Mouse (Mus musculus): Measurements from ENCODE around the gene Ankfn1.

Gene Ankfn1

DNA sequence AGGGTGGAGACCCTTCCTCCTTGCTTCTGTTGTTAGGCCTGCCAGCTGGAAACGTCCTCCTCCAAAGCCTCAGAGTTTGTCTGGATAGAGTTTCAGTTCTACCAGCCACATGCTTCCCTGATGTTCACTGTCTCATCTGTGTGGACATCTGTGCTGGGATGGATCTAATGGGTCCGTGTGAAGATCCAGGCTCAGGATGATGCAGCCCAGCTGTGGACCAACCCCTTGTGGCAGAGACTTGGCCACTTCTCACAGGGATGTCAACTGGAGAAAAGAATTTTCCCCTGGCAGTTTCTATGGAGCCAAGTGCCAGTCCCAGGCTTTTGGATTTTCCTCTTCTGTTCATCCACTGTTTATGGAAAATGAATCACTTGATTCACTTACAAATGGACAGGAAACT, 100.5 kb downstream of the Ankfn1 start:
- DNase-seq (ENCODE audit: low spot score in 2 of 2), result no peak

DNA sequence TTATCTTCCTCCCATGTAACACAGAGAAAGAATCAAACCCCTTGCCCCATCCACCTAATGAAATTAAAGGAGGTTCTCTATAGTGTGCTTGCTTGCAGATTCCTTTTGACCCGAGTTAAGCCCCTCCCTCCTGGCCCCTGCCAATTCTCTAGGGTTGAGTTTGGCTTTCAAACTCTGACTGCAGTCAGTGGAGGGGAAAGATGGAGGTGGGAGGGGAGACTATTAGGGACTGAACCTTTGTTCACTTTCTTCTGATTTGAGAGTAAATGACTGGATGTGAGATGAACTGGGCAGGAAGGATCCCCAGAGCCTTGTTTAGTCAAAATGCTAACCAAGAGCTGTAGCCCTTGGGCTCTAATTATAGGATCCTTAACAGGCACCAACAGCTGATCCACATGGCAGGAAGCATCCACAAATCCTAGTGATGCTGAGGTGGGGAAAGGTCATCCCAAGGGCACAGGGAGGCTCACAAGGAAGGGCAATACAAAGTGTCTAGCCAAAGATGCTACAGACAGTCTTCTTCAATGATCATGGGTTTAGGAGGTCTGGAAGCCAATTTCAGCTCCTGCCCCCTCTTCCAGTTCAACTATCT, 103.4 kb downstream of the Ankfn1 start:
- DNase-seq (ENCODE audit: low spot score in 2 of 2), result no peak

DNA sequence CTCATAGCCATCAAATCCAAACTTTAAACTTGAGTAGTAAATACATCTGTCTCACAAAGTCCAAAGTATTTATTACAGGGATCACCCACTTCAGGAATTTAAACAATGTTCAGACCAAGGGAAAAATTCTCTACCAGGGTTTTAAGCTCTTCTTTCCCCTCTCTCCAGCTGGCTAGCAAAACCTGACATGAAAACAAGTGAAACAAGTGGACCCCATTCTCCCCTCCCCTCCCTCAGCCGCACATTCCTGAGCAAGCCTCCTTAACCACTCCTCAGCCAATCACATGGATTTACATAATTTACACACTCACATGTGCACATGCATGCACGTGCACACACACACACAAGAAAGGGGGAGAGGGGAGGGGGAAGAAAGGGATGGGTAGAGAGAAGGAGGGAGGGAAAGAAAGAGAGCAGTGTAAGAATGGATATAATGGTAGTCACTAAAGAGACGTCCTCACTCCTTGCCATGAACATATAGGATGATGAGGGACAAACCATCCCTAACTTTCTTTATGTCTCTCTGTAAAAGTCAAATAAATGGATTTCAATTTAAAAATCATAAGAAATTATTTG, 104.9 kb downstream of the Ankfn1 start:
- DNase-seq (ENCODE audit: low spot score in 2 of 2), result no peak

DNA sequence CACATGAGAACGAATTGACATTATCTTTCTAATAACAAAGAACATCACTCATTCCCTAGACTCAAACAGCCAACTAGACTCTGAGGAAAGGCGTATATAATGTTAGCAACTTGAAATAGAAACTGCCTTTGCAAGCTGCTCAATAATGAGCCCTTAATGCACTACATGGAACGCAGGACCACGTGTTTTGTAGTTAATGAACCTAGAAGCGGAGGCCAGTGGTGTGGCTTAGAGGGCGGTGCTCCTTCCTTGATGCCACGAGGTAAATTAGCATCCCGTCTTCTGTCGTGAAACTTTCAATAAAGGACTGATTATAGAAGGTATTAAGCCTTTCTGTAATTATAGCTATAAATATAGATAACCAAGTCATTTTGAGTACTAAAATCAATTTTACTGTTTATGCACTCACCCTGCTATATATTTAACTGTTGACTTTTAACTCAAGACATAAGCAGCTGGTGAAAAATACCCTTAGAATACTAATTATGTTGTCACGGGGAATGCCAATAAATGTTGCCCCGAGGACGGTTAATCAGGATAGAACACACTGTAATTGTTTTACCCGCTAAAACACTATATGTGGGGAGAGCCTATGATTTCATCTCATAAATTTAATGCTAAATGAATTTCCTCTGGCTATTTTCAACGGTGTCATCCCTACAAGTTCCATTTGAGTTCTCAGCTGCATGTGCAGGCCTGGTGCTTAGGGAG, 112.1 kb downstream of the Ankfn1 start:
- DNase-seq (ENCODE audit: low spot score in 2 of 2), result no peak

DNA sequence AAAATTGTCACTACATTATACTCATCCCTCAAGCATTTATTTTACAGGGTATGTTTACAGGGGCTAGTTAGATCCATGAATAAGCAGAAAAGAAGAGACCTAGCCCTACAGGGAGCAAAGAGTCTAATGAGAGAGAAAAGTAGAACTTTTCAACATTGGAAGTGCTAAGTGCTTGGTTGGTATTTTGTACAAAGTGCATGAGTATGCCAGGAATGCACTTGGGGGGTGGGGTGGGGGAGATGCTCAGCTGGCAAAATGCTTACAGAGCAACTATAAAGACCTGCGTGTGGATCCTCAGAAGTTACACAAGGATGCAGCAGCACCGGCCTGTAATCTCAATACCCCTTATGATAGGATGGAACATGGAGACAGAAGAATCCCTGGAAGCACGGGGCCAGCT, 118.4 kb downstream of the Ankfn1 start:
- no peak for DNase-seq (ENCODE audit: low spot score in 2 of 2)

GRCm38 (mm10) chr11:89656556-89656955, 120.9 kb downstream of the Ankfn1 start:
- no peak for DNase-seq (ENCODE audit: low spot score in 2 of 2)

- DNase-seq (ENCODE audit: low spot score in 2 of 2), result no peak
Measured at GRCm38 (mm10) chr11:89635740-89636139, 141.7 kb downstream of the Ankfn1 start.

GRCm38 (mm10) chr11:89631315-89631714, 146.1 kb downstream of the Ankfn1 start:
- no peak for DNase-seq (ENCODE audit: low spot score in 2 of 2)

GRCm38 (mm10) chr11:89628562-89628961, 148.9 kb downstream of the Ankfn1 start:
- DNase-seq (ENCODE audit: low spot score in 2 of 2), result no peak

- DNase-seq (ENCODE audit: low spot score in 2 of 2), result no peak
Measured at GRCm38 (mm10) chr11:89627232-89627631, 150.2 kb downstream of the Ankfn1 start.

DNA sequence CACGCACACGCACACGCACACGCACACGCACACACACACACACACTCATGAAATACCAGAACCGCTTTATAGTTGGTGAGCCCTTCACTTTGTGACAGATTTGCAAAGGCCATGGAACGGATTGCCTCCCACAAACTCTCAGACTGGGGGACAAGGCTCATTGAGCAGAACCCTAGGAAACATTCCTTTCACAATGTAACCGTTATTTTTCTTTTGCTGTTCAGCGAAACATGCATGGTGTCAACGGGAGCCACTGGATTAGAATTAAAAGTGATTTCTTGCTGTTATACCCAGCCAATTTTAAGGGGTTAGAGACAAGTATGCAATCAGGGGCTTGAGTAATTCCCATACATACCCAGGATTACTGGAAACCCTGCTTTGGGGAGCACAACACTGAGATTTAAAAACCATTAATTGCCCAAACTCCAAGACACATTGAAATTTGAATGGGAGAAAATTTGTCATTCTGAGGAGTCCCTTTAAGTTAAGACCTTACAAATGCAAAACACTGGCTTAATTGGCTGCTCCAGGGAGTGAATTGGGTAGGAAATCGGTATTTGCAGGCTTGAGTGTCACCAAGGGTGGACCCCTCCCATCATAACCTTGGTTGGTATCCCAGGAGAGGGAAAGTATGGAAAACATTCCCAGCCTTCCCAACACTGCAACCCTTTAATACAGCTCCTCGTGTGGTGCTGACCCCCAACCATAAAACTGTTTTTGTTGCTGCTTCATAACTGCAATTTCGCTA, 153.6 kb downstream of the Ankfn1 start:
- DNase-seq (ENCODE audit: low spot score in 2 of 2), result no peak

DNA sequence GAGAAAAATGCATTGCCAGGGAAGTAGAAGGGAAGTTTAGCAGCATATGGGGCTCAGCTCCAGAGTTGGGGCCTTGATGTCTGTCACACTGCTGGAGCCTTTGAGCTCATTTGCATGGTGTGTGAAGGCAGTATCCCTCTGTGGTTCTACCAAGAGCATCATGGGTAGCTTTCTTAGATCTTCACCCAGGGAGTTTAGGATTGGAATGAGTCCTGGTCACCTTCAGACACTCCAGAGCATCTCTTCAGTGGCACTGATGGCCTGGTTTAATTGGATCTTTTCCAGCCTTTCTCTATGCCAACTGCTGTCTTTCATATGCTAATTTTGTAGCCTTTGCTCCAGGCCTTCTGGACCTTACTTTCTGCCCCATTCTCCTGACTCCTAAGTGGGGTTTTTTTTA, 157.5 kb downstream of the Ankfn1 start:
- no peak for DNase-seq (ENCODE audit: low spot score in 2 of 2)

DNA sequence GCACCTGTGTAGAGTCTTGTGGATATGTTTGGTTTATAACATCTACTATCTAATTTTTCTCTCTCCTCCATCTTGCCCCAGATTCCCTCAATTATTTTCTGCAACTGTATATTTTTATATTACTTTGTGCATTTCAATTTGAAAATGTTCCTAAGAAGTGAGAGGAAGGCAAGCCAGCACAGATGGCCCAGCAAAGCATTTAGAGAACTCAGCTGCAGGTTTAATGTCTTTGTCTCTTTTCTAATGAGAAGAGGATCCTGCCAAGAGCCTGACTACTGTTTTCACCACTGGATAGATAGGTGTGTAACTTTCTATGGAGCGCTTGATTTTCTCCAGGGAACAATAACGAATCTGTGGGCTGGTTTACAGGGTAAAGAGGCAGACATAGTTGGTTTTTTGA, 161.6 kb downstream of the Ankfn1 start:
- no peak for DNase-seq (ENCODE audit: low spot score in 2 of 2)

DNA sequence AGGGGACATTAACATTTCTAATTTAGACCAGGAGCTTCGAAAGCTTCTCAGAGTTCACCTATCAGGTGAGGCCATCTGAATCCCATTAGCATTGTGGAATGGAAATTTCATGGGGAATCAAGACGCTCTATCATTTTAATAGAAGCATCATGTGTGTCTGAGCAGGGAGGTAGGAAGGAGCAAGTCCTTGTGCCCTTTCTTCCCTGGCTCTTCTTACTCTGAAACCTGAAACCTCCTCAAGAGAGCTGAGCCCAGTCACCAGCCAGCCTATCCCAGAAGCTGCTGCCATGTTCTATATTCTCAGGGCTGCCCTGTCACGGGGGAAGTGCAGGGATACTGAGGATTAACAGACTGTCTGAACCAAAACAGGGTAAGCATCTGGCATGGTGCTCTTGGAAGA, 165.9 kb downstream of the Ankfn1 start:
- no peak for DNase-seq (ENCODE audit: low spot score in 2 of 2)

GRCm38 (mm10) chr11:89608071-89608470, 169.4 kb downstream of the Ankfn1 start:
- no peak for DNase-seq (ENCODE audit: low spot score in 2 of 2)

DNA sequence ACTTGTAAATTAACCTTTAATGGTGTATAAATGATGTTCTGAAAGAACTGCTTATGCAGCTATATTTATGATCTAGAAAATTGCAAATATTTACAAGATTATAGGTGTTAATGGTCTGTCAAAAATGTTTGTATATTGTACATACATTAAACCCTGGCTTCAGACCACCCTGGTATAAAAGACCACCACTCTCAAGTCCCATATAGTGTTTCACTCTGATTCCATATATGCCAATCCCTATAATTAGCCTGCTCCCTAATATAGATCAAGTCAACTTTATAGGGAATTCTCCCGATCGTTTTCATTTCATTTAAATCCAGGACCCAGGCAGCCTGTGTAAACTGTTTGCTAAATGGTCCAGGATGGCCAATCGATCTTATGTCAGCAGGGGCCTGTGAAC, 170.2 kb downstream of the Ankfn1 start:
- DNase-seq (ENCODE audit: low spot score in 2 of 2), result no peak

DNA sequence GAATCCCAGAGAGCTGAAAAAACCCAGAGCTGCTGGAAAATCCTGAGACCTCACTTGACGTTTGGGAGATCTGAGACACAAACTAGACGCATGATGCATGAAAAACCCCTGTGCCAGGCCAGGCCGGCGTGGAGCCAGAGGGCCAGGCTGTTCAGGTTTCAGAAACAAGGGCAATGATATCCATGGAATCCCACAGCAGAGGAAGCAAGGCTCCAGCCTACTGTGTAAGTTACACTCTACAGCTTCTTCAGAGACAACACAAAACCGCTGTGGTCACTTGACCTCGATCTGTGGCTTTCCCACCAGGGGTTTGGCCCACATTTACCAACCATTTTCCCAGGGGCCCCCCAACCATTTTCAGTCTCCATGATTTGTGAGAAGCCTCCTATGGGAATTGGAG, 171.1 kb downstream of the Ankfn1 start:
- no peak for DNase-seq (ENCODE audit: low spot score in 2 of 2)

- DNase-seq (ENCODE audit: low spot score in 2 of 2), result no peak
Measured at GRCm38 (mm10) chr11:89602966-89603365, 174.5 kb downstream of the Ankfn1 start.

DNA sequence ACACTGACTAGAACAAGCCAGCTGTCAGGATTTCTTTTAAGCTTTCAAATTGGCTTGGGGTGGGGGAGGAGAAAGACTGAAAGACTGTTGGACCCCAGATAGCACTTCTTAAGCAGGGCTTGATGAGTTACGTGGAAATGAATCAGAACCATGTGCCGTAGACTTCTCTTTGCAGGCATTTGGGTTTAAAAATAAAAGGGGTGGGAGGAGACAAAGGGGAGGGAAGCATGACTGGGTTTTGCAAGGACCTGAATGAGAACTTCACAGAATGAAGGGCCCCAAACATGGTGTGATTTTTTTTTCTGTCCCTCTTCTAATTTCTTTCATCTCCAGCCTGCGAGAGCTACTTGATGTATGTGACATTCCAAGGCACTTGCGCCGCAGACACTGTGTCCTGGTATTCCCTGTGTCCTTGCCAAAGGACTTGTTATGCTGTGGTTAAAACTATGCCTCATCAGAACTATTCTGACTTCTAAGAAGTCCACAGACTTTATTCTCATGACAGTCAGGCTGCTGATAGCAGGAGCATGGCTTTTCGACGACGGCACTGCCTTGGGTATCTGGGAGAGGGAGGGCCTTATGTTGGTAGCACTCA, 176.4 kb downstream of the Ankfn1 start:
- DNase-seq (ENCODE audit: low spot score in 2 of 2), result no peak

GRCm38 (mm10) chr11:89590273-89590874, 187.1 kb downstream of the Ankfn1 start:
- DNase-seq (ENCODE audit: low spot score in 2 of 2), result no peak

GRCm38 (mm10) chr11:89586341-89586740, 191.1 kb downstream of the Ankfn1 start:
- DNase-seq (ENCODE audit: low spot score in 2 of 2), result no peak

GRCm38 (mm10) chr11:89579826-89580225, 197.6 kb downstream of the Ankfn1 start:
- no peak for DNase-seq (ENCODE audit: low spot score in 2 of 2)
